Mouse (Mus musculus) CH12.LX (cell line): Measurements from ENCODE around the gene Itgav. TPM values are rescaled to one million over a fixed set of nuclear protein-coding genes. Genes with fewer than 3 reads are reported as not detected.
A peak's percentile ranks its signal among the peaks of the same experiment; 100 is the strongest.

ENCODE experiments used
- DNase-seq: peaks from one replicate; pipeline ENCODE4 v3.0.0-alpha.2; 2013; ENCODE audit errors: extremely low read depth
- H3K27ac ChIP-seq: 2 replicates; pipeline ENCODE4 v1.5.1; 2012; ENCODE audit warnings: low read depth, mild to moderate bottlenecking, control low read depth, moderate library complexity; ENCODE audit not compliant: insufficient read depth
- H3K27me3 ChIP-seq: replicated peaks from 2 replicates; pipeline ENCODE3; 2012; ENCODE audit warnings: inconsistent platforms
- H3K36me3 ChIP-seq, 2 experiments: replicated peaks in 1 of 2; 2 replicates each; pipeline versions ENCODE3 to v1.6.1; 2012; ENCODE audit warnings: inconsistent platforms in 1 of 2, low read length in 1 of 2, mild to moderate bottlenecking in 1 of 2, mixed read lengths in 1 of 2, moderate library complexity in 1 of 2; ENCODE audit not compliant: control insufficient read depth in 1 of 2, insufficient read depth in 1 of 2
- H3K4me1 ChIP-seq, 2 experiments: 2 replicates each; pipeline ENCODE4 v1.6.1; 2012; ENCODE audit warnings: inconsistent platforms in 1 of 2, moderate library complexity in 1 of 2; ENCODE audit not compliant: insufficient read depth in 2 of 2, control insufficient read depth in 1 of 2
- H3K4me2 ChIP-seq: 2 replicates; pipeline ENCODE4 v1.6.1; 2012; ENCODE audit warnings: low read depth, mild to moderate bottlenecking, control low read depth; ENCODE audit not compliant: poor library complexity, insufficient read depth, severe bottlenecking
- H3K4me3 ChIP-seq, 3 experiments: fragments of 150-350 bp in 1 of 3; sonication (generic) in 1 of 3; replicated peaks in 1 of 3; 2 replicates each; pipeline versions ENCODE3 to v1.5.1; 2011 to 2012; ENCODE audit warnings: low read depth in 2 of 3, low read length in 2 of 3, mild to moderate bottlenecking in 2 of 3, moderate library complexity in 2 of 3, control low read depth in 1 of 3, improper control_type of control experiment in 1 of 3, inconsistent platforms in 1 of 3, mixed read lengths in 1 of 3; ENCODE audit not compliant: poor library complexity in 1 of 3
- H3K79me2 ChIP-seq: replicated peaks from 2 replicates; pipeline ENCODE4 v1.6.1; 2012; ENCODE audit warnings: mild to moderate bottlenecking, moderate library complexity; ENCODE audit not compliant: control insufficient read depth, poor library complexity, insufficient read depth, severe bottlenecking; ENCODE audit errors: extremely low read depth
- H3K9ac ChIP-seq: 2 replicates; pipeline ENCODE4 v1.6.1; 2012; ENCODE audit warnings: low read depth, mild to moderate bottlenecking, control low read depth, moderate library complexity; ENCODE audit not compliant: insufficient read depth
- H3K9me3 ChIP-seq: replicated peaks from 2 replicates; pipeline ENCODE3; 2012; ENCODE audit warnings: low read length, inconsistent platforms, mixed read lengths
- CHD1 ChIP-seq: IDR thresholded peaks from 2 replicates; pipeline ENCODE4 v1.6.1; 2012; ENCODE audit warnings: low read depth, low read length, improper control_type of control experiment, inconsistent platforms
- CHD2 ChIP-seq: IDR thresholded peaks from 2 replicates; pipeline ENCODE4 v1.6.1; 2011; ENCODE audit warnings: low read length, improper control_type of control experiment
- CTCF ChIP-seq, 2 experiments: IDR thresholded peaks in 1 of 2; conservative IDR thresholded peaks in 1 of 2; 2 replicates each; pipeline ENCODE4 v1.5.1; 2011 to 2012; ENCODE audit warnings: low read depth in 2 of 2, low read length in 2 of 2, improper control_type of control experiment in 1 of 2, inconsistent platforms in 1 of 2, mild to moderate bottlenecking in 1 of 2, moderate library complexity in 1 of 2
- ELF1 ChIP-seq: IDR thresholded peaks from 2 replicates; pipeline ENCODE4 v1.6.1; 2014; ENCODE audit warnings: low read depth, mild to moderate bottlenecking, inconsistent platforms, low read length, improper control_type of control experiment
- EP300 ChIP-seq: IDR thresholded peaks from 2 replicates; pipeline ENCODE4 v1.6.1; 2011; ENCODE audit warnings: low read length, improper control_type of control experiment
- GABPA ChIP-seq: IDR thresholded peaks from 2 replicates; pipeline ENCODE4 v1.6.1; 2012; ENCODE audit warnings: low read depth, low read length, improper control_type of control experiment, inconsistent platforms; ENCODE audit not compliant: insufficient replicate concordance
- IRF4 ChIP-seq: IDR thresholded peaks from 2 replicates; pipeline ENCODE4 v1.6.1; 2014; ENCODE audit warnings: low read depth, mild to moderate bottlenecking, inconsistent platforms, low read length, improper control_type of control experiment
- JUND ChIP-seq: conservative IDR thresholded peaks from 2 replicates; pipeline ENCODE4 v1.6.1; 2011; ENCODE audit warnings: low read depth, low read length, improper control_type of control experiment
- MAX ChIP-seq: IDR thresholded peaks from 2 replicates; pipeline ENCODE4 v1.6.1; 2011; ENCODE audit warnings: low read length, improper control_type of control experiment
- MAZ ChIP-seq: IDR thresholded peaks from 2 replicates; pipeline ENCODE4 v1.6.1; 2012; ENCODE audit warnings: low read depth, mild to moderate bottlenecking, inconsistent platforms, low read length, improper control_type of control experiment, moderate library complexity
- MEF2A ChIP-seq: IDR thresholded peaks from 2 replicates; pipeline ENCODE4 v1.6.1; 2014; ENCODE audit warnings: low read depth, mild to moderate bottlenecking, inconsistent platforms, low read length, improper control_type of control experiment, borderline replicate concordance
- MXI1 ChIP-seq: IDR thresholded peaks from 2 replicates; pipeline ENCODE4 v1.6.1; 2011; ENCODE audit warnings: mild to moderate bottlenecking, low read depth, low read length, improper control_type of control experiment
- MYC ChIP-seq: IDR thresholded peaks from 2 replicates; pipeline ENCODE4 v1.6.1; 2011; ENCODE audit warnings: low read depth, mild to moderate bottlenecking, improper control_type of control experiment, low read length
- NELFE ChIP-seq: IDR thresholded peaks from 2 replicates; pipeline ENCODE4 v1.6.1; 2011; ENCODE audit warnings: low read depth, low read length, improper control_type of control experiment
- PAX5 ChIP-seq: IDR thresholded peaks from 2 replicates; pipeline ENCODE4 v1.6.1; 2012; ENCODE audit warnings: low read length, inconsistent platforms, mixed read lengths
- POLR2A ChIP-seq: IDR thresholded peaks from 2 replicates; pipeline ENCODE4 v1.6.1; 2011; ENCODE audit warnings: low read depth, mild to moderate bottlenecking, improper control_type of control experiment, low read length
- POLR2AphosphoS2 ChIP-seq: IDR thresholded peaks from 2 replicates; pipeline ENCODE4 v1.6.1; 2011; ENCODE audit warnings: low read depth, low read length, improper control_type of control experiment
- RAD21 ChIP-seq: IDR thresholded peaks from 2 replicates; pipeline ENCODE4 v1.6.1; 2011; ENCODE audit warnings: low read depth, mild to moderate bottlenecking, low read length, improper control_type of control experiment, moderate library complexity
- RCOR1 ChIP-seq: conservative IDR thresholded peaks from 2 replicates; pipeline ENCODE4 v1.6.1; 2012; ENCODE audit warnings: low read depth, mild to moderate bottlenecking, inconsistent platforms, low read length, improper control_type of control experiment
- SIN3A ChIP-seq: IDR thresholded peaks from 2 replicates; pipeline ENCODE4 v1.6.1; 2012; ENCODE audit warnings: low read length, improper control_type of control experiment, inconsistent platforms
- SMC3 ChIP-seq: IDR thresholded peaks from 2 replicates; pipeline ENCODE4 v1.6.1; 2011; ENCODE audit warnings: low read depth, low read length, improper control_type of control experiment
- TBP ChIP-seq: conservative IDR thresholded peaks from 2 replicates; pipeline ENCODE4 v1.6.1; 2011; ENCODE audit warnings: low read depth, low read length, improper control_type of control experiment
- UBTF ChIP-seq: IDR thresholded peaks from 2 replicates; pipeline ENCODE4 v1.6.1; 2012; ENCODE audit warnings: low read depth, mild to moderate bottlenecking, inconsistent platforms, low read length, improper control_type of control experiment, moderate library complexity
- ZC3H11A ChIP-seq: IDR thresholded peaks from 2 replicates; pipeline ENCODE4 v1.6.1; 2012; ENCODE audit warnings: low read depth, mild to moderate bottlenecking, inconsistent platforms, low read length, improper control_type of control experiment
- ZKSCAN1 ChIP-seq: IDR thresholded peaks from 2 replicates; pipeline ENCODE4 v1.6.1; 2012; ENCODE audit warnings: low read depth, inconsistent platforms, low read length, improper control_type of control experiment, borderline replicate concordance
- ZMIZ1 ChIP-seq: IDR thresholded peaks from 2 replicates; pipeline ENCODE4 v1.6.1; 2012; ENCODE audit warnings: low read depth, mild to moderate bottlenecking, inconsistent platforms, low read length, improper control_type of control experiment
- dilution Hi-C: fragments of 300-500 bp; cut with MboI; formaldehyde crosslinking; loops from 2 replicates; pipeline ENCODE4 v1.14.3; 2020; ENCODE audit warnings: low sequenced_read_pairs; ENCODE audit not compliant: extremely low pct_unique_long_range_greater_than_20kb, extremely low pct_ligation_motif_present
- in situ Hi-C: fragments of 300-500 bp; cut with MboI; formaldehyde crosslinking; loops from 3 replicates; pipeline ENCODE4 v1.14.3; 2019; ENCODE audit warnings: low sequenced_read_pairs, low pct_ligation_motif_present, low pct_unique_long_range_greater_than_20kb, mixed read lengths
- polyA plus RNA-seq: library from polyadenylated mRNA; unstranded; fragments of >175 nt; gene quantifications from 2 replicates; pipeline ENCODE4 v1.2.1, GENCODE M21; 2012; ENCODE audit warnings: low read depth; ENCODE audit not compliant: insufficient read length
- total RNA-seq, 2 experiments: library from RNA; depleted of rRNA; stranded (reverse); fragments of 300-350 nt in 1 of 2; fragments of >200 nt in 1 of 2; gene quantifications; 2 replicates each; pipeline ENCODE4 v1.2.3; 2012 to 2014

Gene Itgav
- total and polyA plus RNA-seq, 3 experiments, result 16.2 to 28.2 (median 25.5) TPM

- H3K9me3 ChIP-seq, result no peaks in the 10 kb centered on the region
- 0 out of 2 replicates have a peak, but pooled peaks have one; percentile 5 for TF ChIP-seq IRF4
- no peak for TF ChIP-seq POLR2A
- no peak for TF ChIP-seq JUND
- 0 out of 2 replicates have a peak, but pooled peaks have one; percentile 30 for TF ChIP-seq SIN3A
- peak overlapping the region; percentile 53 for H3K4me2 ChIP-seq
- peaks cover 0 to 7% of the 10 kb centered on the region in 2 experiments; a peak in 1 of 4 replicates for H3K4me1 ChIP-seq
- no peaks in the 10 kb centered on the region for H3K79me2 ChIP-seq
- in situ Hi-C loops, result loop anchor here (25.0 kb wide), 1 partner anchor 124 kb away; the partner anchor contains the start of gene Zswim2
- peak overlapping the region; percentile 34 for H3K9ac ChIP-seq
- no peak for DNase-seq
- dilution Hi-C loops, result no loop called here
- peak overlapping the region in 2 of 3 experiments; percentile 28 to 72 for H3K4me3 ChIP-seq
- no peaks in the 10 kb centered on the region for H3K36me3 ChIP-seq
- H3K27me3 ChIP-seq, result peaks cover 9% of the 10 kb centered on the region
- H3K27ac ChIP-seq, result no peak overlapping the region
These were observed 89.2 kb downstream of the Itgav start for GRCm38 (mm10) chr2:83813273-83813892.

GRCm38 (mm10) chr2:83814009-83814408, 89.8 kb downstream of the Itgav start:
- Histone ChIP-seq H3K4me3 (peak overlapping the region in 2 of 3 experiments; percentile 9 to 23), H3K4me2 (peak overlapping the region; percentile 53), H3K36me3 (no peaks in the 10 kb centered on the region), H3K79me2 (no peaks in the 10 kb centered on the region), H3K4me1 (peaks cover 0 to 7% of the 10 kb centered on the region in 2 experiments; a peak in 1 of 4 replicates), H3K27me3 (peaks cover 9% of the 10 kb centered on the region), H3K27ac (no peak overlapping the region), H3K9me3 (no peaks in the 10 kb centered on the region), H3K9ac (peak overlapping the region; percentile 34)
- DNase-seq, result no peak
- TF ChIP-seq CHD1 (no peak), POLR2AphosphoS2 (no peak), ZKSCAN1 (no peak), SMC3 (no peak), MEF2A (no peak), POLR2A (no peak), MXI1 (no peak), UBTF (no peak), ZC3H11A (no peak), CTCF (conservative IDR thresholded peaks at IDR 0.05 in 1 of 2, IDR thresholded peaks at IDR 0.05 in 1 of 2; ENCODE audit: low read depth in 2 of 2, low read length in 2 of 2) (no peak), SIN3A (no peak), MYC (no peak)
- dilution Hi-C loops (no loop called here), in situ Hi-C loops (loop anchor here (25.0 kb wide), 1 partner anchor 123 kb away; the partner anchor contains the start of gene Zswim2)

DNA sequence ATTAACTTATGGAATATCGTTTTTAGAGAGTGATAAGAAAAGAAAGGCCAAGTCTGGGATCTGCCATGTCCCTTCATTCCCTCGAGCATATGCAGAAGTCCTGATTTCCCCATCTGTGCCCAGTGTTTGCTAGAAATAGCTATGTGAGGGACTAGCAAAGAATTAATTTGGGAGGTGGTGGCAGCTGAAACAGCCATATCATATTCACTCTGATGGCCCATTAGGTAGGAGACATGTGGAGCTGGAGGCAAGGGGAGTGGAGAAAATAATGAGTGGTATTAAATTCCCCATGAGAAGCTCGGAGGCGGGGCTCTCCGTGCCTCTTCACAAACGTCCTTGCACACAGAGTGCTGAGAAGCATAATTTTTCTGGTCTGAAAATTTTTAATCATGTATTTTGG, 92.0 kb downstream of the Itgav start:
- in situ Hi-C loops, result loop anchor here (25.0 kb wide), 1 partner anchor 121 kb away; the partner anchor contains the start of gene Zswim2
- dilution Hi-C loops, result no loop called here
- Histone ChIP-seq H3K4me2 (no peak overlapping the region), H3K79me2 (no peaks in the 10 kb centered on the region), H3K27me3 (peaks cover 6% of the 10 kb centered on the region), H3K9ac (no peak overlapping the region), H3K9me3 (no peaks in the 10 kb centered on the region), H3K27ac (no peak overlapping the region), H3K36me3 (no peaks in the 10 kb centered on the region), H3K4me1 (peaks cover 0 to 7% of the 10 kb centered on the region in 2 experiments; a peak in 1 of 4 replicates), H3K4me3 (no peak overlapping the region)
- no peak for TF ChIP-seq EP300
- TF ChIP-seq POLR2A, result no peak
- no peak for TF ChIP-seq TBP
- TF ChIP-seq MAZ, result no peak
- TF ChIP-seq SIN3A, result no peak
- TF ChIP-seq MAX, result no peak
- TF ChIP-seq RCOR1, result no peak
- TF ChIP-seq CHD1, result no peak
- no peak for TF ChIP-seq RAD21
- no peak for TF ChIP-seq ZMIZ1
- no peak for TF ChIP-seq UBTF
- no peak for TF ChIP-seq GABPA
- TF ChIP-seq CHD2, result no peak
- no peak for TF ChIP-seq NELFE
- TF ChIP-seq ELF1, result no peak
- TF ChIP-seq PAX5, result no peak
- DNase-seq, result no peak
